Mouse (Mus musculus) neural tube, embryonic 13.5 days (tissue): ENCODE results near the gene Oas1g. TPM values are rescaled to one million over a fixed set of nuclear protein-coding genes. Genes with fewer than 3 reads are reported as not detected.
"Not testable (repeated sequence)": the region's sequence is repeated elsewhere in the genome, so short reads cannot be mapped to it uniquely, and the experiment has no call there.

Experiments used
- ATAC-seq: fragments of 200-750 bp; cut with Nextera tagmentation; 2 replicates; pipeline ENCODE4 v1.8.0; 2017; ENCODE audit warnings: low read depth, mild to moderate bottlenecking, moderate TSS enrichment, moderate library complexity
- H3K27ac ChIP-seq: fragments of 300-500 bp; sonication (generic); replicated peaks from 2 replicates; pipeline ENCODE4 v1.5.1; 2015; ENCODE audit warnings: moderate library complexity, mild to moderate bottlenecking, inconsistent platforms
- H3K27me3 ChIP-seq: fragments of 300-500 bp; sonication (generic); 2 replicates; pipeline ENCODE4 v1.6.1; 2015; ENCODE audit warnings: mild to moderate bottlenecking, inconsistent platforms
- H3K36me3 ChIP-seq: fragments of 300-500 bp; sonication (generic); 2 replicates; pipeline ENCODE4 v1.6.1; 2015; ENCODE audit warnings: mild to moderate bottlenecking, inconsistent platforms
- H3K4me1 ChIP-seq: fragments of 300-500 bp; sonication (generic); replicated peaks from 2 replicates; pipeline ENCODE4 v1.6.1; 2015; ENCODE audit warnings: inconsistent platforms
- H3K4me2 ChIP-seq: fragments of 300-500 bp; sonication (generic); 2 replicates; pipeline ENCODE4 v1.6.1; 2015; ENCODE audit warnings: inconsistent platforms, mild to moderate bottlenecking, moderate library complexity
- H3K4me3 ChIP-seq: fragments of 300-500 bp; sonication (generic); 2 replicates; pipeline ENCODE4 v1.5.1; 2015; ENCODE audit warnings: mild to moderate bottlenecking, inconsistent platforms
- H3K9ac ChIP-seq: fragments of 300-500 bp; sonication (generic); 2 replicates; pipeline ENCODE4 v1.6.1; 2015; ENCODE audit warnings: moderate library complexity, mild to moderate bottlenecking, inconsistent platforms
- H3K9me3 ChIP-seq: fragments of 300-500 bp; sonication (generic); 2 replicates; pipeline ENCODE4 v1.6.1; 2016; ENCODE audit warnings: inconsistent platforms
- WGBS: fragments of 180-500 bp; shearing (Covaris S2); methylation state at CpG from one replicate; pipeline ENCODE4 v1.1.7; 2015; 5-methylcytosine and 5-hydroxymethylcytosine counted together
- polyA plus RNA-seq: library from polyadenylated mRNA; unstranded; fragments of >200 nt; fragmentation: Nextera tagmentation; extraction: Ambion mirVana; gene quantifications from 2 replicates; pipeline ENCODE4 v1.2.1, GENCODE M21; 2015

Gene Oas1g
- polyA plus RNA-seq, 1 experiment from 2014 or later: 0.46 TPM

- not testable (repeated sequence) for ATAC-seq, H3K4me1 ChIP-seq, H3K4me2 ChIP-seq, H3K27me3 ChIP-seq, H3K36me3 ChIP-seq, H3K9me3 ChIP-seq, H3K4me3 ChIP-seq, H3K9ac ChIP-seq, H3K27ac ChIP-seq
- WGBS: 91% methylated on average over 6 of the region's 6 CpGs
These were observed 5.7 kb downstream of the Oas1g start for GRCm38 (mm10) chr5:120881681-120882080.

GRCm38 (mm10) chr5:120878803-120879202, 8.6 kb downstream of the Oas1g start:
- not testable (repeated sequence) for H3K9ac ChIP-seq

DNA sequence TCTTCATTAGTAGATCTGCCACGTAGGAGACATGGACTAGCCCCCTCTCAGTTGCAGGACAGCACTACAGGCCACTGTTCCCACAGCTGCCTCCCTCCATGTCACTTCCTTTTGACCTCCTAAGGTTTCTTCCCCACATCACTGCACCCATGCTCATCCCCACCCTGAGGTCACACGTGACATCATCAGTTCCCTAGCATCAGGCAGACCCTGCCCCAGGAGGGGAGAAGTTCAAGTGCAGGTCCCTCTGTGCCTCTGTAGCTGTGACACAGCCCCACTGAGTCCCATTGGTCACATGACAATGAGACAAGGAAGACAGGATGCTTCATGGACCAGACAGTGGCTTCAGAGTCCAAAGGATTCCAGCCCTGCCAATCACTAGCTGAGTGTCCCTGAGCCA, 10.0 kb downstream of the Oas1g start:
- WGBS: 83% methylated on average over 2 of the region's 2 CpGs
- H3K9ac ChIP-seq, H3K4me1 ChIP-seq, H3K27me3 ChIP-seq, H3K9me3 ChIP-seq, ATAC-seq, H3K4me2 ChIP-seq, H3K4me3 ChIP-seq, H3K36me3 ChIP-seq, H3K27ac ChIP-seq: not testable (repeated sequence)

More at GRCm38 (mm10) chr5:120878803-120879202, 8.6 kb downstream of the Oas1g start:
- ATAC-seq, H3K4me1 ChIP-seq, H3K27me3 ChIP-seq, H3K4me2 ChIP-seq, H3K4me3 ChIP-seq, H3K27ac ChIP-seq, H3K9me3 ChIP-seq, H3K36me3 ChIP-seq: not testable (repeated sequence)
- 58% methylated on average over 2 of the region's 2 CpGs for WGBS

DNA sequence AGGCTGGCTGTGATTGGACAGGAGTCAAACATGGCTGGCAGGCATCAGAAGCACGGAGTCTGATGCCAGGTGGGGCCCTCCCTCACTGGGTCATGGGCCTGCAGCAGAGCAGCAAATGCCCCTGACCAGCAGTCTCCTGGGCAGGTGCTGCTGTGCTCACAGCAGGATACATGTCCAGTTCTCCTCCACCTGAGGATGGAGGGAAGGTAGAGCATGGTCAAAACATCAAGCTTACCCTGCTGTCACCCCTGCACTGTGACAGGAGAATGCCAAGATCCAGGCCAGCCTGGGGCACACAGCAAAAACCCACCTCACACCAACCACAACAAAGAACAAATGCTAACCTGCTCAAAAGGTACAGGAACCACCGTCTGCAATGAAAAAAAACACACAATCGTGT, 10.6 kb downstream of the Oas1g start:
- not testable (repeated sequence) for H3K4me2 ChIP-seq, H3K4me1 ChIP-seq, H3K9me3 ChIP-seq, H3K9ac ChIP-seq, H3K27me3 ChIP-seq, H3K36me3 ChIP-seq, ATAC-seq, H3K4me3 ChIP-seq, H3K27ac ChIP-seq
- WGBS: 78% methylated on average over 2 of the region's 3 CpGs

GRCm38 (mm10) chr5:120871469-120871868, 15.9 kb downstream of the Oas1g start:
- H3K4me3 ChIP-seq: no peak overlapping the region
- no peak for ATAC-seq
- no peaks in the 10 kb centered on the region for H3K4me1 ChIP-seq
- no peak overlapping the region for H3K9ac ChIP-seq
- no peak overlapping the region for H3K27ac ChIP-seq
- H3K9me3 ChIP-seq: no peaks in the 10 kb centered on the region
- H3K4me2 ChIP-seq: no peak overlapping the region
- 0 out of 2 replicates have a peak, but pooled peaks cover 4% of the 10 kb centered on the region for H3K27me3 ChIP-seq
- H3K36me3 ChIP-seq: no peaks in the 10 kb centered on the region
- 47% methylated on average over 2 of the region's 2 CpGs for whole genome bisulfite sequencing

GRCm38 (mm10) chr5:120870782-120871181, 16.6 kb downstream of the Oas1g start:
- no peak overlapping the region for H3K9ac ChIP-seq
- H3K27me3 ChIP-seq: 0 out of 2 replicates have a peak, but pooled peaks cover 4% of the 10 kb centered on the region
- WGBS: 82% methylated on average over 7 of the region's 7 CpGs
- no peak overlapping the region for H3K4me3 ChIP-seq
- no peaks in the 10 kb centered on the region for H3K4me1 ChIP-seq
- no peak overlapping the region for H3K4me2 ChIP-seq
- H3K36me3 ChIP-seq: no peaks in the 10 kb centered on the region
- H3K27ac ChIP-seq: no peak overlapping the region
- no peak for ATAC-seq
- H3K9me3 ChIP-seq: no peaks in the 10 kb centered on the region

GRCm38 (mm10) chr5:120870081-120870480, 17.3 kb downstream of the Oas1g start:
- no peak for ATAC-seq
- 50% methylated on average over 3 of the region's 3 CpGs for WGBS
- 0 out of 2 replicates have a peak, but pooled peaks cover 4% of the 10 kb centered on the region for H3K27me3 ChIP-seq
- no peak overlapping the region for H3K27ac ChIP-seq
- H3K9ac ChIP-seq: no peak overlapping the region
- no peaks in the 10 kb centered on the region for H3K9me3 ChIP-seq
- no peak overlapping the region for H3K4me3 ChIP-seq
- H3K4me1 ChIP-seq: no peaks in the 10 kb centered on the region
- no peaks in the 10 kb centered on the region for H3K36me3 ChIP-seq
- H3K4me2 ChIP-seq: no peak overlapping the region

DNA sequence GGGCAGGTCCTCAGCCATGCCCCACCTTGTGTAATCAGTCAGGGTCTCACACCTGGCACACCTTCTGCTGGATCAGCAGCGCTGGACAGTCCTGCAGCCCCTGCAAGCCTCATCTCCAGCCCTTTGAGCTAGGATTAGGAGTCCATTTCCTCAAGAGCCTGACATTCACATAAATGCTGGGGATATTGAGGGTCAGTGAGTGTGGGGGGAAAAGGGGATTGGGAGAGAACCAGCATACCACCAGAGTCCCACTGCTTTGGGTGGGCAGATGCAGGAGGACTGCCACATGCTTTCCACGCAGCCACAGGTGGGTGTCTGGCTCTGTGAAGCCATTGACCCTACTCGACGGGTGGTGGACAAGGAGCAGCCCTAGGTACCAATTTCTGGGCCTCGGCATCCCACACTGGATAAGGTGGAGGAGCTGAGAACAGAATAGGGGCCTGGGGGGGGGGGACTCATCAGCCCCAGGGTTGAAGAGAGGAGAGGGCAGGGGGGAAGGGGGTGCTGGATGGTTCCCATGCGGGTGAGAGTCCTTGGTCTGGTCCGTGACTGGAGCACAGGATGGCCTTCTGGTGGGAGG, 17.9 kb downstream of the Oas1g start:
- no peaks in the 10 kb centered on the region for H3K36me3 ChIP-seq
- no peak overlapping the region for H3K9ac ChIP-seq
- 75% methylated on average over 7 of the region's 7 CpGs for WGBS
- no peak for ATAC-seq
- no peak overlapping the region for H3K27ac ChIP-seq
- no peak overlapping the region for H3K4me3 ChIP-seq
- 0 out of 2 replicates have a peak, but pooled peaks cover 4% of the 10 kb centered on the region for H3K27me3 ChIP-seq
- no peak overlapping the region for H3K4me2 ChIP-seq
- no peaks in the 10 kb centered on the region for H3K4me1 ChIP-seq
- no peaks in the 10 kb centered on the region for H3K9me3 ChIP-seq

DNA sequence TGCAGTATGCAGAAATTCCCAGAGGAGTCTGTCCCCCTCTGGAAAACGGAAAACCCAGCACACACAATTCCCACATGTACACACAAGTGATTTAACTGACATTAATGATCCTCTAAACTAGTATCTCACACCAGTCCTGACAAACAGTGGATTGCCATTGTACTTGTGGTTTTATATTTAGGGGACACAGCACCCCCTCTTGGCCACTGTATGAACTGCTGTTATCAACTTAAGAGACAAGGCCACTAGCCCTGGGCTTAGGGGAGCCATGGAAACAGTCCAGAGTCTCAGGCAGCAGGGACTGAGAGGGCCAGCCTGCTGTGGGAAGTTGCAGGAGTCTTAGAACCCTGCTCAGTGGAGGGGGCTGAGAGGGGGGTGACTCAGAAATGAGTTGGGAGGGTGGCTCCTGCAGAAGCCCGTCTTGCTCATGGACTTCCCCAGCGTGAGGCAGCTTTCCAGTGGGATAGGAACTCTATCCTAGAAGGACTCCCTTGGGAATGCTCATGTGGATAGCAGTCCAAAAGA, 22.0 kb downstream of the Oas1g start:
- H3K36me3 ChIP-seq: no peaks in the 10 kb centered on the region
- H3K9me3 ChIP-seq: no peaks in the 10 kb centered on the region
- H3K27ac ChIP-seq: no peak overlapping the region
- no peak overlapping the region for H3K4me2 ChIP-seq
- H3K4me3 ChIP-seq: no peak overlapping the region
- no peak overlapping the region for H3K9ac ChIP-seq
- no peaks in the 10 kb centered on the region for H3K4me1 ChIP-seq
- 75% methylated on average over 3 of the region's 3 CpGs for WGBS
- ATAC-seq: no peak
- H3K27me3 ChIP-seq: no peaks in the 10 kb centered on the region

DNA sequence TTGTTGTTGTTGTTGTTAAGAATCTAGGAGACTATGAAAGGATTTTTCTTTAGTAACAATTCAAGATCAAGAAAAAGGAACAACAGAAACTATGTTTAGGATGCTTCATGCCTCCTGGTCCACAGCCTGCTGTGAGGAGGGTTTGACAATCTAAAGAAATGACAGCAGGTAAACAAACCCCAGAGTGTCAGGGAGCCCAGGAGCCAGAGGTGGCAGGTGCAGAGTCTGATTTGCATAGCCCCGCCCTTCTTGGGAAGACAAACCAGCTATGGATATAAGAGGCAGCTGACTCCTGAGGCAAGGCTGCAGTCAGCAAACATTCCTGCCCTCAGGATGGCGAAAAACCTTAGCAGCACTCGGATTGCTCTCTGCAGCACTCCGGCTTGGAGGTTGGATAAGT, 26.3 kb downstream of the Oas1g start, which contains the start of gene Oas1h:
Oas1h (plus strand) TSS at position 301 of the 400 bp plus-strand sequence.
- Histone ChIP-seq H3K4me1 (no peaks in the 10 kb centered on the region), H3K27me3 (no peaks in the 10 kb centered on the region), H3K27ac (no peak within 1 kb of the TSS), H3K36me3 (no peaks in the 10 kb centered on the region), H3K4me3 (no peak within 1 kb of the TSS), H3K9me3 (no peaks in the 10 kb centered on the region), H3K9ac (no peak within 1 kb of the TSS), H3K4me2 (no peak within 1 kb of the TSS)
- 52% methylated on average over 4 of the region's 4 CpGs for WGBS
- no peak for ATAC-seq

DNA sequence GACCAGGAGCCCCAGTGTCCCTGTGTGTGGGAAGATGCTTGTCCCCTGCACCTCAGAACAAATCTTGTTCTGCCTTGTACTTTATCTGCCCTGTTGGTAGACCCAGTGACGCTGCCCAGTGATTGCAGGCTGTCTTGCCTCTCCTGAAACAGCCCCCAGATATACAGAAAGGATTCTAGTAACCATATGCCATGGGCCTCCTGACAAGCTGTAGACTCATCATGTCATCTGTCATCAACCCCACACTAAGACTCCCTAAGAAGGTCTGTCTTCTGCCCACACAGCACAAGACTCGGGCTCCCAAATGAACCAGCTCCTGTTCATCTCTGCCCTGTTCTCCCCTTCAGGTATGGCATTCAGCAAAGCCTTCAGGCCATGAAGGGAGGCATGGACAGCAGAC, 28.2 kb downstream of the Oas1g start:
- Histone ChIP-seq H3K4me1 (no peaks in the 10 kb centered on the region), H3K9ac (no peak overlapping the region), H3K9me3 (peaks cover 10% of the 10 kb centered on the region), H3K36me3 (no peaks in the 10 kb centered on the region), H3K4me2 (no peak overlapping the region), H3K27ac (no peak overlapping the region), H3K27me3 (no peaks in the 10 kb centered on the region), H3K4me3 (no peak overlapping the region)
- ATAC-seq: no peak
- WGBS: 85% methylated on average over 2 of the region's 2 CpGs

DNA sequence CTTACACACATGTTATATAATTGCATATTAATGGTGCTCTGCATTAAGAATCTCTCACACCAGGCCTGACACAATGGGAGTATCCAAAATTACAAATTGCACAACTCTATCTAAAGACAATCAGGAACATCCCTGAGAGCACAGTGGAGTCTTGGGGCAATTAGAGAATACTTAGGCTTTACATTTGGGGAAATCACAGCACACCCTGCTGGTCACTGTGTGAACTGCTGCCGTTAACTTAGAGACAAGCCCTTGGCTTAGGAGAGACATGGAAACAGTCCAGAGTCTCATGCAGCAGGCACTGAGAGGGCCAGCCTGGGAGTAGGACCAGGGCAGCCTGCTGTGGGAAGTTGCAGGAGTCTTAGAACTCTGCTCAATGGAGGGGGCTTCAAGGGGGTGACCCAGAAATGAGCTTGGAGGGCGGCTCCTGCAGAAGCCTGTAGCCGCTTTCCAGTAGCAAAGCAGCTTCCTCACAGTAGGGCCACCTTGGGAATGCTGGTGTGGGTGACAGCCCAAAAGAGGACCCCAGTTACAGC, 37.7 kb downstream of the Oas1g start:
- no peaks in the 10 kb centered on the region for H3K27me3 ChIP-seq
- no peaks in the 10 kb centered on the region for H3K36me3 ChIP-seq
- no peak overlapping the region for H3K4me2 ChIP-seq
- peaks cover 11% of the 10 kb centered on the region for H3K9me3 ChIP-seq
- 66% methylated on average over 3 of the region's 3 CpGs for WGBS
- no peak for ATAC-seq
- no peak overlapping the region for H3K4me3 ChIP-seq
- H3K4me1 ChIP-seq: no peaks in the 10 kb centered on the region
- no peak overlapping the region for H3K9ac ChIP-seq
- H3K27ac ChIP-seq: no peak overlapping the region

GRCm38 (mm10) chr5:120847067-120847466, 40.3 kb downstream of the Oas1g start, which contains the start of gene Oas1f:
Gene Oas1f (plus strand): TSS chr5:120847367.
- Histone ChIP-seq H3K4me3 (no peak within 1 kb of the TSS), H3K9me3 (no peaks in the 10 kb centered on the region), H3K27me3 (no peaks in the 10 kb centered on the region), H3K27ac (no peak within 1 kb of the TSS), H3K4me1 (no peaks in the 10 kb centered on the region), H3K4me2 (no peak within 1 kb of the TSS), H3K9ac (no peak within 1 kb of the TSS), H3K36me3 (no peaks in the 10 kb centered on the region)
- 78% methylated on average over 4 of the region's 4 CpGs for WGBS
- ATAC-seq: no peak
